Mouse (Mus musculus) intestine, embryonic 14.5 days (tissue): ENCODE results near the gene Atf7ip. TPM values are rescaled to one million over a fixed set of nuclear protein-coding genes. Genes with fewer than 3 reads are reported as not detected.

Source experiments
- ATAC-seq: fragments of 200-750 bp; cut with Nextera tagmentation; replicated peaks from 2 replicates; pipeline ENCODE4 v1.8.0; 2017; ENCODE audit warnings: low read depth, moderate number of reproducible peaks, moderate TSS enrichment, moderate library complexity; ENCODE audit not compliant: low FRiP score, low TSS enrichment
- DNase-seq: peaks from one replicate; pipeline ENCODE4 v3.0.0-alpha.2; 2018; ENCODE audit warnings: low spot score
- H3K27ac ChIP-seq: fragments of 300-500 bp; sonication (generic); 2 replicates; pipeline ENCODE4 v1.5.1; 2014; ENCODE audit warnings: low read depth, mild to moderate bottlenecking, control low read depth
- H3K27me3 ChIP-seq: fragments of 300-500 bp; sonication (generic); replicated peaks from 2 replicates; pipeline ENCODE4 v1.6.1; 2014; ENCODE audit warnings: low read length, control low read depth; ENCODE audit not compliant: control insufficient read depth, insufficient read depth
- H3K36me3 ChIP-seq: fragments of 300-500 bp; sonication (generic); 2 replicates; pipeline ENCODE4 v1.6.1; 2014; ENCODE audit warnings: low read length, control low read depth; ENCODE audit not compliant: control insufficient read depth, insufficient read depth
- H3K4me1 ChIP-seq: fragments of 300-500 bp; sonication (generic); replicated peaks from 2 replicates; pipeline ENCODE4 v1.6.1; 2014; ENCODE audit warnings: low read length, control low read depth, mixed read lengths; ENCODE audit not compliant: control insufficient read depth, insufficient read depth
- H3K4me2 ChIP-seq: fragments of 300-500 bp; sonication (generic); 2 replicates; pipeline ENCODE4 v1.6.1; 2014; ENCODE audit warnings: low read length
- H3K4me3 ChIP-seq: fragments of 300-500 bp; sonication (generic); 2 replicates; pipeline ENCODE4 v1.5.1; 2014; ENCODE audit warnings: low read depth, low read length, control low read depth, mixed read lengths
- H3K9ac ChIP-seq: fragments of 300-500 bp; sonication (generic); 2 replicates; pipeline ENCODE4 v1.6.1; 2014; ENCODE audit warnings: mild to moderate bottlenecking, low read length
- H3K9me3 ChIP-seq: fragments of 300-500 bp; sonication (generic); 2 replicates; pipeline ENCODE4 v1.6.1; 2016; ENCODE audit warnings: low read length, control low read depth; ENCODE audit not compliant: control insufficient read depth
- WGBS: fragments of 180-500 bp; shearing (Covaris S2); extraction: QIAGEN DNeasy Blood & Tissue Kit; methylation state at CpG from one replicate; pipeline ENCODE4 v1.1.7; 2014; 5-methylcytosine and 5-hydroxymethylcytosine counted together
- polyA plus RNA-seq: library from polyadenylated mRNA; unstranded; fragments of >200 nt; fragmentation: Nextera tagmentation; extraction: Ambion mirVana; gene quantifications from 2 replicates; pipeline ENCODE4 v1.2.1, GENCODE M21; 2014

Atf7ip gene
- polyA plus RNA-seq, 1 experiment from 2014 or later = 32.9 TPM

GRCm38 (mm10) chr6:136548041-136548770, 42.2 kb downstream of the Atf7ip start:
- no peak overlapping the region for H3K4me3 ChIP-seq
- H3K4me1 ChIP-seq = peaks cover 3% of the 10 kb centered on the region; the same call in 1 of the 2 replicates
- H3K4me2 ChIP-seq = no peak overlapping the region
- no peak for DNase-seq
- H3K27me3 ChIP-seq = no peaks in the 10 kb centered on the region
- no peaks in the 10 kb centered on the region for H3K36me3 ChIP-seq
- peak overlapping the region; percentile 57 for H3K27ac ChIP-seq
- H3K9me3 ChIP-seq = no peaks in the 10 kb centered on the region
- WGBS = 67% methylated on average over 6 of the region's 6 CpGs
- no peak; the same call in 1 of the 2 replicates for ATAC-seq
- no peak overlapping the region for H3K9ac ChIP-seq

- H3K4me3 ChIP-seq = no peak overlapping the region
- H3K27me3 ChIP-seq = no peaks in the 10 kb centered on the region
- H3K27ac ChIP-seq = no peak overlapping the region
- ATAC-seq (no peak; the same call in 1 of the 2 replicates), DNase-seq (no peak)
- H3K9me3 ChIP-seq = no peaks in the 10 kb centered on the region
- WGBS = 86% methylated on average over 6 of the region's 6 CpGs
- H3K36me3 ChIP-seq = no peaks in the 10 kb centered on the region
- H3K4me2 ChIP-seq = no peak overlapping the region
- H3K9ac ChIP-seq = no peak overlapping the region
- no peaks in the 10 kb centered on the region for H3K4me1 ChIP-seq
Observed at GRCm38 (mm10) chr6:136548796-136549195, 42.8 kb downstream of the Atf7ip start.

- H3K4me3 ChIP-seq = no peak overlapping the region
- H3K27ac ChIP-seq = no peak overlapping the region
- whole genome bisulfite sequencing = 71% methylated on average over 3 of the region's 3 CpGs
- H3K4me1 ChIP-seq = 0 out of 2 replicates have a peak, but pooled peaks cover under 1% of the 10 kb centered on the region
- no peak overlapping the region for H3K4me2 ChIP-seq
- no peaks in the 10 kb centered on the region for H3K9me3 ChIP-seq
- H3K9ac ChIP-seq = no peak overlapping the region
- no peak for DNase-seq
- H3K27me3 ChIP-seq = no peaks in the 10 kb centered on the region
- ATAC-seq = no peak
- H3K36me3 ChIP-seq = no peaks in the 10 kb centered on the region
Observed at GRCm38 (mm10) chr6:136549606-136550005, 43.6 kb downstream of the Atf7ip start.

- Histone ChIP-seq H3K9ac (no peak overlapping the region), H3K4me1 (0 out of 2 replicates have a peak, but pooled peaks cover 4% of the 10 kb centered on the region), H3K4me3 (no peak overlapping the region), H3K27ac (0 out of 2 replicates have a peak overlapping the region, but pooled peaks have one; percentile 43), H3K27me3 (no peaks in the 10 kb centered on the region), H3K9me3 (no peaks in the 10 kb centered on the region), H3K4me2 (peak overlapping the region; percentile 0; the same call in 1 of the 2 replicates), H3K36me3 (no peaks in the 10 kb centered on the region)
- no peak for DNase-seq
- no peak for ATAC-seq
- 73% methylated on average over 7 of the region's 7 CpGs for WGBS
Observed at GRCm38 (mm10) chr6:136550596-136551304, 44.8 kb downstream of the Atf7ip start.

- Histone ChIP-seq H3K9ac (no peak overlapping the region), H3K4me3 (no peak overlapping the region), H3K9me3 (no peaks in the 10 kb centered on the region), H3K36me3 (no peaks in the 10 kb centered on the region), H3K4me2 (no peak overlapping the region), H3K4me1 (0 out of 2 replicates have a peak, but pooled peaks cover 4% of the 10 kb centered on the region), H3K27me3 (no peaks in the 10 kb centered on the region), H3K27ac (no peak overlapping the region)
- DNase-seq (no peak), ATAC-seq (no peak)
- 86% methylated on average over 7 of the region's 7 CpGs for WGBS
Observed at GRCm38 (mm10) chr6:136551550-136552109, 45.7 kb downstream of the Atf7ip start.

GRCm38 (mm10) chr6:136553156-136553555, 47.2 kb downstream of the Atf7ip start:
- Histone ChIP-seq H3K4me3 (no peak overlapping the region), H3K27ac (peak overlapping the region; percentile 3; the same call in 1 of the 2 replicates), H3K9ac (no peak overlapping the region), H3K36me3 (peaks cover 5% of the 10 kb centered on the region; the same call in 1 of the 2 replicates), H3K4me1 (0 out of 2 replicates have a peak, but pooled peaks cover 4% of the 10 kb centered on the region), H3K27me3 (no peaks in the 10 kb centered on the region), H3K9me3 (no peaks in the 10 kb centered on the region), H3K4me2 (no peak overlapping the region)
- no peak for ATAC-seq
- no peak for DNase-seq
- WGBS = 78% methylated on average over 5 of the region's 5 CpGs

GRCm38 (mm10) chr6:136553767-136554569, 48.0 kb downstream of the Atf7ip start:
- Histone ChIP-seq H3K27me3 (no peaks in the 10 kb centered on the region), H3K9me3 (no peaks in the 10 kb centered on the region), H3K27ac (peak overlapping the region; percentile 64), H3K36me3 (peaks cover 5% of the 10 kb centered on the region; the same call in 1 of the 2 replicates), H3K4me2 (peak overlapping the region; percentile 1), H3K4me3 (no peak overlapping the region), H3K4me1 (0 out of 2 replicates have a peak, but pooled peaks cover 4% of the 10 kb centered on the region), H3K9ac (no peak overlapping the region)
- DNase-seq = no peak
- WGBS = 31% methylated on average over 11 of the region's 11 CpGs
- peak; percentile 38; the same call in 1 of the 2 replicates for ATAC-seq
